Comparison of ENCODE assay signal across 8 mouse cellular contexts in the genomic region with DNA sequence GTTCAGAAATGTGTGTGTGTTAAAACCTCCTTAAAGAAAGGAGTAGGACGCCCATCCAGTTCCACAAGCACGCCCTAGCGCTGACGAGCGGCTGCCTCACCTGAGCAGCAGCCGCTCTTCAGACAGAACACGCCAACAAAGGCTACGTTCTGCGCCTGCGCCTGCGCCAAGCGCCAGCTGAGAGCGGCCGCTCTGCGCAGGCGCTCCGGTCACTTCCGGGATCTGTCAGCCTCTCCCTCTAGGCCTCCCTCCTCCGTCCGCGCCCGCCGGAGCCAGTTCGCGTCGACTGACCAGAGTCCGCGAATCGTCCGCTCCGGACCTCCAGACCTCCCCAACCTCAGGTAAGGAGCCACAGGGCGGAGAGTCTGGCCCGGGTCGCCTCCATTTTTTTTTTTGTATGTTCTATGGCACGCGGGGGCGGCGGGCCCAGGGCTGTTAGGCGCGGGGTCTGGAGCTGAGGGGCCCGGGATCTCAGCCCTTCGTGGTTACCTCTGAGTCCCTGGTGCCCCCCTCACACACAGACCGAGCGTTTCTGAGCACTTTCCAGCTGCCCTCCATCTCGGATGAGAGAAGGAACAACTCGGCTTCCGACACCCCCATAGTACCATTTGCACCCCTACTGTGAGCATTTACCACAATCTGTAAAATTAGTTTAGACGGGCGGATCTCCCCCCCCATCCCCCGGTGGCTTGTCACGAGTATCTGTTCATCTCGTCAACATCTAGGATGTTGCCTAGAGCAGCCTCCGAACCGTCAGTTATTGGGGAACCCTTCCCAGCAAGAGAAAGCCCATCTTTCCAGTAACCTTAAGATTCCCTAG. TPM values are rescaled to one million over a fixed set of nuclear protein-coding genes. Genes with fewer than 3 reads are reported as not detected.
DNase-seq lines count a peak whose midpoint lies in the region; ATAC-seq lines count a peak whose summit lies in the region.

A gene (plus strand): TSS at position 199 of the 820 bp plus-strand sequence.
A gene (minus strand): TSS at position 399 of the 820 bp plus-strand sequence.

- H3K27me3 ChIP-seq in forebrain, embryonic 11.5 days (ENCODE audit: control insufficient read depth, insufficient read depth, low read length) = no peaks in the 10 kb centered on the region
- H3K27me3 ChIP-seq in heart, embryonic 16.5 days (ENCODE audit: control insufficient read depth, insufficient read depth, low read length) = no peaks in the 10 kb centered on the region
- H3K27me3 ChIP-seq in liver, embryonic 15.5 days = no peaks in the 10 kb centered on the region
- H3K27me3 ChIP-seq in neural tube, embryonic 12.5 days (replicated peaks) = no peaks in the 10 kb centered on the region

- peak within 1 kb of the TSS; percentile 80 for H3K9ac ChIP-seq in forebrain, embryonic 11.5 days (ENCODE audit: low read length)
- H3K9ac ChIP-seq in heart, embryonic 16.5 days (ENCODE audit: low read length) = peak within 1 kb of the TSS; percentile 99
- H3K9ac ChIP-seq in liver, embryonic 15.5 days = peak within 1 kb of the TSS; percentile 93
- peak within 1 kb of the TSS; percentile 90 for H3K9ac ChIP-seq in neural tube, embryonic 12.5 days

- peaks cover 9% of the 10 kb centered on the region for H3K4me1 ChIP-seq in forebrain, embryonic 11.5 days (replicated peaks; ENCODE audit: control insufficient read depth, insufficient read depth, low read length)
- H3K4me1 ChIP-seq in heart, embryonic 16.5 days (ENCODE audit: control insufficient read depth, insufficient read depth, low read length) = peaks cover 10% of the 10 kb centered on the region
- peaks cover 26% of the 10 kb centered on the region for H3K4me1 ChIP-seq in liver, embryonic 15.5 days (replicated peaks)
- H3K4me1 ChIP-seq in neural tube, embryonic 12.5 days = peaks cover 11% of the 10 kb centered on the region

- ATAC-seq in forebrain, embryonic 11.5 days (replicated peaks; ENCODE audit: low FRiP score) = peak; percentile 97
- ATAC-seq in heart, embryonic 16.5 days (replicated peaks; ENCODE audit: extremely low read depth, insufficient read depth, low FRiP score) = peak; percentile 98
- peak; percentile 97 for ATAC-seq in liver, embryonic 15.5 days (ENCODE audit: insufficient read depth)
- peak; percentile 93 for ATAC-seq in neural tube, embryonic 12.5 days (ENCODE audit: low FRiP score, low read depth)

- H3K9me3 ChIP-seq in forebrain, embryonic 11.5 days (ENCODE audit: control insufficient read depth, low read length) = no peaks in the 10 kb centered on the region
- H3K9me3 ChIP-seq in heart, embryonic 16.5 days (replicated peaks; ENCODE audit: control insufficient read depth, low read length) = 0 out of 2 replicates have a peak, but pooled peaks cover 3% of the 10 kb centered on the region
- no peaks in the 10 kb centered on the region for H3K9me3 ChIP-seq in liver, embryonic 15.5 days (replicated peaks)
- no peaks in the 10 kb centered on the region for H3K9me3 ChIP-seq in neural tube, embryonic 12.5 days

- under 1% methylated on average over 54 of the region's 54 CpGs for WGBS in forebrain, embryonic 11.5 days
- under 1% methylated on average over 53 of the region's 54 CpGs for WGBS in heart, embryonic 16.5 days
- WGBS in liver, embryonic 15.5 days (ENCODE audit: insufficient replicate concordance) = under 1% methylated on average over 54 of the region's 54 CpGs
- WGBS in neural tube, embryonic 12.5 days = 1% methylated on average over 54 of the region's 54 CpGs

- peak within 1 kb of the TSS; percentile 92 for H3K4me2 ChIP-seq in forebrain, embryonic 11.5 days (ENCODE audit: low read depth, low read length, severe bottlenecking)
- peak within 1 kb of the TSS; percentile 92 for H3K4me2 ChIP-seq in heart, embryonic 16.5 days (ENCODE audit: low read depth, low read length)
- peak within 1 kb of the TSS; percentile 85 for H3K4me2 ChIP-seq in liver, embryonic 15.5 days
- peak within 1 kb of the TSS; percentile 85 for H3K4me2 ChIP-seq in neural tube, embryonic 12.5 days (replicated peaks)

- DNase-seq in CD8-positive naive resting alpha-beta T cell, adult 2 months (ENCODE audit: low read depth in 2 of 2, low spot score in 2 of 2) = peak; percentile 83 to 87
- DNase-seq in c-Kit-positive CD71-negative TER-119-negative erythroid progenitor cells, embryonic 14.5 days (ENCODE audit: low read depth) = peak; percentile 87
- DNase-seq in forebrain, embryonic 11.5 days (ENCODE audit: low spot score) = peak; percentile 95
- DNase-seq in kidney, postnatal 36 days = peak; percentile 96 to 99
- peak; percentile 91 for DNase-seq in telencephalon, adult 2 months (ENCODE audit: low read depth, low spot score)

- H3K36me3 ChIP-seq in forebrain, embryonic 11.5 days (ENCODE audit: control insufficient read depth, insufficient read depth, low read length) = no peaks in the 10 kb centered on the region
- H3K36me3 ChIP-seq in heart, embryonic 16.5 days (ENCODE audit: control insufficient read depth, insufficient read depth) = no peaks in the 10 kb centered on the region
- peaks cover 10% of the 10 kb centered on the region; the same call in 1 of the 2 replicates for H3K36me3 ChIP-seq in liver, embryonic 15.5 days (replicated peaks)
- H3K36me3 ChIP-seq in neural tube, embryonic 12.5 days = peaks cover 8% of the 10 kb centered on the region; the same call in 1 of the 2 replicates

- H3K4me3 ChIP-seq in forebrain, embryonic 11.5 days (ENCODE audit: low read depth, low read length) = peak within 1 kb of the TSS; percentile 71
- H3K4me3 ChIP-seq in heart, embryonic 16.5 days (ENCODE audit: low read length) = peak within 1 kb of the TSS; percentile 94
- H3K4me3 ChIP-seq in liver, embryonic 15.5 days (replicated peaks) = peak within 1 kb of the TSS; percentile 94
- H3K4me3 ChIP-seq in neural tube, embryonic 12.5 days = peak within 1 kb of the TSS; percentile 78

- no peak within 1 kb of the TSS for H3K27ac ChIP-seq in forebrain, embryonic 11.5 days (ENCODE audit: low read depth, low read length)
- H3K27ac ChIP-seq in heart, embryonic 16.5 days (ENCODE audit: low read length) = peak within 1 kb of the TSS; percentile 72
- peak within 1 kb of the TSS; percentile 73 for H3K27ac ChIP-seq in liver, embryonic 15.5 days (replicated peaks)
- peak within 1 kb of the TSS; percentile 37 for H3K27ac ChIP-seq in neural tube, embryonic 12.5 days

RNA-seq across cellular contexts. Expression of the first gene that starts in this region (rescaled TPM):
- 145 and 150 TPM in 2 replicates for polyA plus RNA-seq in forebrain, embryonic 11.5 days (2014; fragmentation: Nextera tagmentation; extraction: Ambion mirVana)
- 91.5 and 93.7 TPM in 2 replicates for polyA plus RNA-seq in heart, embryonic 16.5 days (2015; fragmentation: Nextera tagmentation; extraction: Ambion mirVana)
- 54.2 and 55.3 TPM in 2 replicates for polyA plus RNA-seq in liver, embryonic 15.5 days (2015; fragmentation: Nextera tagmentation; extraction: Ambion mirVana)
- 196 and 198 TPM in 2 replicates for polyA plus RNA-seq in neural tube, embryonic 12.5 days (2016; fragmentation: Nextera tagmentation; extraction: Ambion mirVana)

RNA-seq across cellular contexts. Expression of the second gene that starts in this region (rescaled TPM):
- polyA plus RNA-seq in forebrain, embryonic 11.5 days (2014; fragmentation: Nextera tagmentation; extraction: Ambion mirVana) = not detected in 2 replicates
- 0.11 TPM in 1 of 2 replicates, not detected in the other for polyA plus RNA-seq in heart, embryonic 16.5 days (2015; fragmentation: Nextera tagmentation; extraction: Ambion mirVana)
- polyA plus RNA-seq in liver, embryonic 15.5 days (2015; fragmentation: Nextera tagmentation; extraction: Ambion mirVana) = 0.10 TPM in 1 of 2 replicates, not detected in the other
- polyA plus RNA-seq in neural tube, embryonic 12.5 days (2016; fragmentation: Nextera tagmentation; extraction: Ambion mirVana) = not detected in 2 replicates
